Mouse (Mus musculus): ENCODE data around the gene Nell2.

DNA sequence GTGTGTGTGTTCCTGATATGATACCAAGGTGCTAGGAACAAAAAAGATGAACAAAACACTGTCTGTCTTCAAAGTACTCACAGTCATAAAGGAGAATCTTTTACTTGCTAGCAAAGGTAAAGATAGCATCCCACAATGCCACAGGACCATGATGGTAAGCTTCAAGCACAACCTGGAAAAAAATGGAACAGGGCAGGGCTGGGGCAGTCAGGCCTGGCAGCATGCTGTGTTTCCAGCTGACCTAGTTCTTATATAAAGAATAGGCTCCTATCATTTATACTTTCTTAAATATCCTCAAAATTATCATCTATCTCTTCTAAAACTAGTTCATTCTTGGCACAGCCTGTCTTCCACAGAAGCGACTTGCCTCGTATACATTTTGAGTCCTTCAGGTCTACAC is 480.9 kb downstream of the Nell2 start:
- no peak for TF ChIP-seq CTCF (IDR thresholded peaks at IDR 0.05; ENCODE audit: low read depth)
- no peak for TF ChIP-seq EP300 (IDR thresholded peaks at IDR 0.05; ENCODE audit: low read depth)
